Mouse (Mus musculus): ENCODE data around the gene Acer3.

DNA sequence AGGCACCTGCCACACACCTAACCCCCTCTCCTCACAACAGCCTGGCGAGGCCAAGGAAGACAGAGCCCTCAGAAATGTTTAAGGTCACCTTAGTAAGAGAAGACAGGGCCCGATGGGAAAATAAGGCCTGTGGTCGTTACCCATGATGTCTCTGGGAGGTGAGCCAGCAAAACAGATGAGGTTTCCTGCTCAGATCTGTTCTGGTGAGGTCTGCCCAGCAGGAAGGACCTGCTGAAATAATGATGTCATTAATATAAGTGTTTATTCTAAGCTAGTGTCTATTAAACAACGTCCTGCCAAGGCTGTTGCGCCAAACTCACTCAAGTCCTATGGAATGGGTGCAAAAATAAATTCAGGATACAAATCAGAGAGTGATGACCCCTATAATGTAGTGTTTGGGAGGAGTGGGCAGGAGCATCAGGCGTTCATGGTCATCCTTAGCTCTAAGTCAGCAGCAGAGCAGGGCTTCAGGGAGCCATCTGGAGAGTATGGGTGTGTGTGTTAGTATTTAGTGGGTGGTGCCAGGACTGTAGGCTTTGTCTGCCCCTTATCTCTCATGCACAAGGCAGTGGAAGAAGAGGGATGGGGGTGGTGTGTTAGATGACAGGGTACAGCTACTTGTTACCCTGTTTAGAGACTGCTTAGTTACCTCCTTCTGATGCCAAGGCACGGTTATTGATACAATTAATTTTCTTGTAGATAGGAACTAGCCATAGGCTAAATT is 8.8 kb upstream of the Acer3 start:
- TF ChIP-seq TAL1 (conservative IDR thresholded peaks at IDR 0.05; ENCODE audit: low read depth, low read length) (peak; percentile 78), CTCF (IDR thresholded peaks at IDR 0.05; ENCODE audit: low read depth, low read length) (no peak), POLR2AphosphoS5 (IDR thresholded peaks at IDR 0.05; ENCODE audit: insufficient replicate concordance, low read depth, low read length) (no peak), GATA1 (IDR thresholded peaks at IDR 0.05; ENCODE audit: borderline replicate concordance, low read length) (no peak)

Data from G1E (cell line).